In genomic region chr9:83110406-83111116, GRCm38 (mm10) we compare ENCODE assay signal across 29 mouse cellular contexts. TPM values are rescaled to one million over a fixed set of nuclear protein-coding genes. Genes with fewer than 3 reads are reported as not detected.
DNase-seq lines count a peak whose midpoint lies in the region; TF ChIP-seq lines count a peak whose summit lies in the region.
"Had no signal": no experiment of that assay in that cellular context is flagged by ENCODE, and none has a peak within 500 bp of the region (broad histone marks: within the 10 kb centered on the region; RNA-seq: fewer than 3 reads in every experiment).

No protein-coding gene starts in this region.

- H3K4me3 ChIP-seq in C2C12 (ENCODE audit: insufficient read depth, poor library complexity, severe bottlenecking): no peak overlapping the region
- H3K4me3 ChIP-seq in heart, embryonic 10.5 days: no peak overlapping the region
- H3K4me3 ChIP-seq: embryonic facial prominence, embryonic 10.5 days; embryonic facial prominence, embryonic 15.5 days; forebrain, embryonic 12.5 days; hindbrain, embryonic 13.5 days; left cerebral cortex, adult 2 months; limb, embryonic 12.5 days; liver, embryonic 15.5 days; midbrain, embryonic 13.5 days had no signal

- H3K27me3 ChIP-seq in C2C12 (ENCODE audit: control insufficient read depth, insufficient read depth, insufficient read length): no peaks in the 10 kb centered on the region
- no peaks in the 10 kb centered on the region for H3K27me3 ChIP-seq in splenic B cell, adult 2 months (ENCODE audit: control insufficient read depth, insufficient read depth, low read length, poor library complexity, severe bottlenecking)
- H3K27me3 ChIP-seq in heart, embryonic 10.5 days (ENCODE audit: insufficient read depth, poor library complexity, severe bottlenecking): no peaks in the 10 kb centered on the region
- H3K27me3 ChIP-seq: embryonic facial prominence, embryonic 15.5 days; forebrain, embryonic 12.5 days; hindbrain, embryonic 13.5 days; liver, embryonic 15.5 days; midbrain, embryonic 13.5 days; Patski had no signal

- no peaks in the 10 kb centered on the region for H3K79me3 ChIP-seq in C2C12 (ENCODE audit: low read depth)

- no peaks in the 10 kb centered on the region for H3K9me3 ChIP-seq in heart, embryonic 10.5 days
- H3K9me3 ChIP-seq: embryonic facial prominence, embryonic 10.5 days; embryonic facial prominence, embryonic 15.5 days; forebrain, embryonic 12.5 days; hindbrain, embryonic 13.5 days; limb, embryonic 12.5 days; liver, embryonic 15.5 days; midbrain, embryonic 13.5 days had no signal

- H3K27ac ChIP-seq in heart, embryonic 10.5 days: no peak overlapping the region
- H3K27ac ChIP-seq: embryonic facial prominence, embryonic 10.5 days; embryonic facial prominence, embryonic 15.5 days; forebrain, embryonic 12.5 days; hindbrain, embryonic 13.5 days; left cerebral cortex, adult 2 months; limb, embryonic 12.5 days; liver, embryonic 15.5 days; macrophage; midbrain, embryonic 13.5 days; stomach, postnatal 0 days had no signal

- no peak for TF ChIP-seq CTCF in C2C12 (IDR thresholded peaks at IDR 0.05; ENCODE audit: control insufficient read depth, insufficient read depth, insufficient read length)

- DNase-seq in lung, adult 18-20 months: peak; percentile 41 to 69
- peak; percentile 14 for DNase-seq in lung, postnatal 14 days
- DNase-seq in splenic B cell, adult 2 months (ENCODE audit: low read depth, low spot score): peak; percentile 23
- DNase-seq in retina, embryonic 14.5 days (ENCODE audit: low spot score): no peak
- no peak for DNase-seq in adrenal gland, postnatal 14 days
- no peak for DNase-seq in heart, embryonic 10.5 days (ENCODE audit: low spot score)
- DNase-seq: adrenal gland, postnatal 25 days; cerebellum, adult 18-20 months; forebrain, postnatal 0 days; heart, postnatal 36 days; kidney, adult 11 months; kidney, postnatal 25 days; retina, postnatal 1 day; right cerebral cortex, postnatal 14 days; thymus, adult 18-20 months; thymus, postnatal 25 days had no signal

- H3K36me3 ChIP-seq in C2C12 (ENCODE audit: control insufficient read depth, insufficient read depth): peaks cover 15% of the 10 kb centered on the region
- H3K36me3 ChIP-seq in splenic B cell, adult 2 months (ENCODE audit: control insufficient read depth, insufficient read depth, low read length, poor library complexity, severe bottlenecking): no peaks in the 10 kb centered on the region
- no peaks in the 10 kb centered on the region for H3K36me3 ChIP-seq in heart, embryonic 10.5 days
- H3K36me3 ChIP-seq: embryonic facial prominence, embryonic 15.5 days; hindbrain, embryonic 13.5 days; liver, embryonic 15.5 days; midbrain, embryonic 13.5 days had no signal

- no peaks in the 10 kb centered on the region for H3K79me2 ChIP-seq in C2C12 (ENCODE audit: control insufficient read depth, insufficient read depth)

- WGBS in heart, embryonic 10.5 days: 81% methylated on average over 9 of the region's 9 CpGs

- H3K4me1 ChIP-seq in heart, embryonic 10.5 days: peaks cover 10% of the 10 kb centered on the region
- H3K4me1 ChIP-seq: forebrain, embryonic 12.5 days; hindbrain, embryonic 13.5 days; liver, embryonic 15.5 days; midbrain, embryonic 13.5 days had no signal

- no peak overlapping the region for H3ac ChIP-seq in C2C12 (ENCODE audit: control insufficient read depth, insufficient read length, low read depth)

TF ChIP-seq in C2C12, 6 proteins besides CTCF, POLR2A, EP300 and RAD21:
- TF ChIP-seq CEBPB (IDR thresholded peaks at IDR 0.05; ENCODE audit: low read depth) (peak; percentile 64), MYOG (IDR thresholded peaks at IDR 0.05; ENCODE audit: control insufficient read depth, extremely low read depth, insufficient read length) (no peak)

RNA-seq across cellular contexts. Expression of gene Hmgn3, which starts 35.9 kb away (rescaled TPM):
- 41.6 TPM for polyA plus RNA-seq in C2C12 (2012; fragmentation: generic; extraction: Trizol)
- 102 and 131 TPM in 2 replicates for total RNA-seq in adrenal gland, postnatal 14 days (2021)
- 80.3 and 96.4 TPM in 2 replicates for polyA plus RNA-seq in heart, embryonic 10.5 days (2016; fragmentation: Nextera tagmentation; extraction: Ambion mirVana)
- total RNA-seq: MEL had no signal

Comparison
In these comparisons a context has a peak if more than half of its experiments do, and no peak if none do; other contexts are left out.
1. DNase-seq: peak in lung, adult 18-20 months (2 of 2), lung, postnatal 14 days (single experiment) and splenic B cell, adult 2 months (single experiment); none in retina, embryonic 14.5 days (single experiment), adrenal gland, postnatal 14 days (single experiment) and heart, embryonic 10.5 days (single experiment).